Mouse (Mus musculus) lung, postnatal 14 days (tissue): ENCODE results near the gene Prr14l.
A peak's percentile ranks its signal among the peaks of the same experiment; 100 is the strongest.
"Not testable (repeated sequence)": the region's sequence is repeated elsewhere in the genome, so short reads cannot be mapped to it uniquely, and the experiment has no call there.

Experiments
- DNase-seq: peaks from one replicate; pipeline ENCODE4 v3.0.0; 2021

Prr14l gene

DNA sequence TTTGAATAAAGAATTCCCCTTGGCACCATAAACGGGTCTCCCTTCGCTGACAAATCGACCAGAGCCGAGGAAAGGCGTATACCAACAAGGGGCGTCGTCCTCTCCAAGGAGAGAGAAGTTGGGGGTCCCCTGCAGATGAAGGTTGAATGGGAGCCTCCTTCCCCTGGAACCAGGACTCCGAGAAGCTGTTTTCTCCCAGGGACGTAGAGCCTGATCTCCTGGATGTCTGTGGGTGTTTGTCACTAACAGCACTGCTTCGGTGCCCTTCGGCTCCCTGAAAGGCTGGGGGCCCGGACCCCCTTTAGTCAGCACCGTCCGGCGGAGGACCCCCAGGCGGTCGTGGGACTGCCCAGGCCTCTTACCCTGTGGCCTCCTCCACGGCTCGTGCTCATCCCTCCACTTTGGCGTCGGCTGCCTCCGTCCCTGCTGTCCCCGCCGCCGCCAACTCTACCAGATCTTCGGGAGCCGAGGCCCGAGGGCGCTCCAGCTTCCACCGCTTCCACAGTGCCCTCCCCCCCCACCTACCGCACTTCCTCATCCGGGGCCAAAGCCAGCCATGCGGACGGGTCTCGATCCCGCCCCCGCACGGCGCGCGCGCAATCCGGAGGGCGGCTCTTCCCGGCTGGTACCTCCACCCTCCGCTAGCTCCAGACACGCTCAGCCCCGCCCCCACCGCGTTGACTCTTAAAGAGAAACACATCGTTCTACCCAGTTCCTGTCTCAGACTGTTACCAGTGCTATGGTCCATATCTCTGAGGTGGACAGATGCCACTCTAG is at the start of gene Prr14l:
Gene Prr14l, minus strand, starts transcription at position 526 of the 777 bp plus-strand sequence.
- DNase-seq = peak; percentile 100

DNA sequence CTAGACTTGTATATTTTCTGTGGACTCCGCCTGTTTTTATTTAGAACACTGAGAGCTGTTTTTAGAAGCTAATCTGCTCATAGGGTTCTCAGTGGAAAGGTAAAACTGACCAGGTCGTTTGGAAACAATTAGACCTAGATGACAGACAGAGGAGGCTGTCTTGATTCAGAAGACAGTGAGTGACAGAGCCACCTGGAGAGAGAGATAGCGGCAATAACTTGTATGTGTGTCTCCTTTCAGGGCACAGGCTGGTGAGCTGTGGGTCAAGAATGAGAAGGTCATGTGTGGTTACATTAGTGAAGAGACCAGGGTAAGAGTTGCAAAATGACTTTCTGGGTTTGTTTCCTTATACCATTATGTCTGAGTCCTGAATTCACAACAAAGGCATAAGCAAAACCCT is 32.7 kb upstream of the Prr14l start:
- DNase-seq = no peak

DNA sequence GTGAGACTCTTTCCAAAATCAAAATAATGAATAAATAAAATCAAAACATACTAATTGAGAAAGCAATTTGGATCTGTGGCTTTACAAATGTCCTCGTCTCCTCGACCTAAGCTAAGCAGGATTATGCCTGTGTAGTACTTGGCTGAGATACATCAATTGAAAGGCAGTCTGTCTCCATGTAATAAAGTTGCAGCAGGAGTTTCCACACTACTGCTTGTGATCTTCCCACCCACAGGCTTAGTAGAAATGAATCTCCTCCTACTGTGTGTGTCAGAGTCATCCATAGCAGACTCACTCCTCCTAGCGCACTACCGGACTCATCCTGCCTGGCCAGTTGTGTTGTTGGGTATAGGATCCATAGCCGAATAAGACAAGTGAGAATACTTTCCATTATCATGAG is 18.3 kb upstream of the Prr14l start:
- no peak for DNase-seq

DNA sequence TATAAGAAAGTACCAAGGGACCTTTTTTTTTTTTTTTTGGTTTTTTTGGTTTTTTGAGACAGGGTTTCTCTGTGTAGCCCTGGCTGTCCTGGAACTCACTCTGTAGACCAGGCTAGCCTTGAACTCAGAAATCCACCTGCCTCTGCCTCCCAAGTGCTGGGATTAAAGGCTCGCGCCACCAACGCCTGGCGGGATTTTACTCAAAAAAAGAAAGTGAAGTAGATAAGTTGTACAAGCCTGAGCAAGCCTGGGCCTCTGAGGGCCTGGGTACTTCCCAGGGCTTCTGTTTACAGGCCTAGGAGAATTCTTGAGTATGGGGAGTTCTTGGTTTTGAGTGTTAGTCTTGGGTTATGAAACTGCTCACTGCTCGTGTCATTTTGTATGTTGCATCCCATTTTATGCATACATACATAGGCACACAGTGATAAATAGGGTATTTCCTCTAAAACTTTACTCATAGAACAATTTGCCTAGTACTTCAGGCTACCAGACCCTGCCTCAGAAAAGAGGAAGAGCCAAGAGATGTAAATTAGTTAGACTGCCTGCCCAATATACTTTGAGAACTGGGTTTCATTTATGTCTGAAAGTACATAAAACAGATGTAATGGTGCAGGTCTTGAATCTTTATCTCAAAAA is 15.5 kb upstream of the Prr14l start:
- DNase-seq = no peak

DNA sequence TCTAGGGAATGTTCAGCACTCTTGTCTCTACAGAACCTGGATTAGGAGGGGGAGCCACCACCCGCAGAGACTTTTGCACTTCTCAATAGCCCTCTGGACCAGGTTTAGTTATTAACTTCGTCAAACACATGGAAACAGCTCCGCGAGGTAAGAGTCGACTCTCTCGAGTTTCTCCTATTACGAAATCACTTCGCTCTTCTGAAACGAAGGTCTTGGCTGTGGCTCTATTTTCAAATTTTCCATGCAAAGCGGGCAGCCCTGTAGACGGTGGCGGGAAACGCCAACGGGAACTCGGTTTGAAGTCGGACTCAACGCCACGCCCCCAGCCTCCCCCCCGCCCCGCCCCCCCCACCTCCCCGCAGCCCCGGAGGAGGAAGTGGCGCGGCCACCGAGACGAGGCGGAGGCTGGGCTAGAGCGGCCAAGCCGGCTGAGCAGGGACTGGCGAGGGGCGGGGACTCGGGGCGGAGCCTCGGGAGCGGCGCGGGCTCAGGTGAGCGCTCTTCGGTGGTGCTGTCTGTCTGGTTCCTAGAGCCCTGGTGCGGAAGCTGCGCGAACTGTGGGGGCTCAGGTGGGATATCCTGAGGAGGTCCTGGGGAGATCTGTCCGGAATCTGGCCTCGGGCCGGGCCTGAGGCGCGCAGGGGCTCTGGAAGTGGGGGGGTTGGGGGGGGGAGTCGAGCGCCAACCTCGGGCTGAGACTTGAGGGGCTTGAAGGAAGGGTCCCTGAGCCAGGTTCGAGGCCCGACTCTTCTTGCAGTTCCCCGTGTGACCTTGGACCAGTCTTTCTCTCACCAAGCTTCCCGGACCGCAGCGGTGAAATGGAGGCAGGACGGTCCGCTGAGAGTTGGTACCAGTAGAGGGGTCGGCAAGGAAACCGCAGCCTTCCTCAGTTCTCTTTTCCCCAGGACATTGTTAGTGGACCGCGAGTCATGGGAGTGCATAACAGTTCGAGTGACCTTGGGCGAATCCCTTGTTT is 9.5 kb upstream of the Prr14l start, which contains the start of gene Depdc5:
Gene Depdc5, plus strand, starts transcription at position 449 of the 976 bp plus-strand sequence.
- peak; percentile 95 for DNase-seq

DNA sequence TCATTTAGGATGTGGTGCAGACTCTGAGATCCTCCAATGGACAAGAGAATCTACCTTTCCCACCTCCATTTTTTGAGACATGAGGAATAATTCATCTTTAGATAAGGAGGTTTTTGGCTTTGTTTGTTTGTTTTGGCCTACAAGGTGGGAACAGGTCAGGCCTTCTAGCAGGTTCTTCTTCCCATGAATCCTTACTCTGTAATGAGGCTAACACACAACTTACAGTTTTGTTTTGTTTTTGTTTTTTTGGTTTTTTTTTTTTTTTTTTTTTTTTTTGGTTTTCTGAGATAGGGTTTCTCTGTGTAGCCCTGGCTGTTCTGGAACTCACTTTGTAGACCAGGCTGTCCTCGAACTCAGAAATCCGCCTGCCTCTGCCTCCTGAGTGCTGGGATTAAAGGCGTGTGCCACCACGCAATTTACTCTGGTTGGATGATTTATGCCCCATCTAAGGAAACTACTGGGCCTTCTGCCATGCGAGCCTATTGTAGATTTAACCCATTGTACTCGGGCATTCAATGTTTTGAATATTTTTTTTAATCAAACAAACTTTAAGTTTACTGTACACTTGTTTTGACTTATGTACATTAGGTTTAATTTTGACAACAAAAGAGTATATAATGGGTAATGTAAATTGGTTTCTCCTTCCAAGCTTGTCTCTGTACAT is 8.5 kb upstream of the Prr14l start:
- DNase-seq = peak; percentile 24

DNA sequence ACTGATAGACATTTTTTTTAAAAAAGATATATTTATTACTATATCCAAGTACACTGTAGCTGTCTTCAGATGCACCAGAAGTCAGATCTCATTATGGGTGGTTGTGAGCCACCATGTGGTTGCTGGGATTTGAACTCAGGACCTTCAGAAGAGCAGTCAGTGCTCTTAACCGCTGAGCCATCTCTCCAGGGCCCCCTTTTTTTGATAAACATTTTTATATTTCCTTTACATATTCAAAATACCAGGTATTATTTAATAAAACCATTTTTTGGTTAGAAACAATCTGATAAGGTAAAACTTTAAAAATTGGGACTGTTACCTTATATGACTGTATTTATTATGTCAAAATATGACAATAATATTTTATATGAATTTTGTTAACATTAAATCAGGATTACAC is 7.0 kb upstream of the Prr14l start:
- no peak for DNase-seq

DNA sequence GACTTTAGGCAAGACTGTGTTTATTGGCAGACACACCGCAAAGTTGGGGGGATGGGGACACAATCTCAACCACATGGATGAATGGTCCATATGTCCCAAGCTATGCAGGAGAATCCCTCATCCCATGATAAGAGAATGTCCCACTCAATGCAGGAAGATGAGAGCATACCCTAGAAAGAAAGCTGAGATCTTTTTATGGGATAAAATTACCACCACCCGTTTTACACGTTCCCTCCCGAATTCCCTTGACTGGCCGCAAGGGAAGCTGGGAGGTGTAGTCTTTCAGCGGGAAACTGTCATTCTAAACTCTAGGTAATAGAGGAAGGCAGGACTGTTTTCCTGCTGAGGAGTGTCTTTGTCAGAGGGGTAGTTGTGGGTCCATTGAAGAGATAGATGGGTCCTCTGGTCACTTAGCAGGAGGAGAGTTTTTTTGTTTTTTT is 3.7 kb upstream of the Prr14l start:
- peak; percentile 43 for DNase-seq

DNA sequence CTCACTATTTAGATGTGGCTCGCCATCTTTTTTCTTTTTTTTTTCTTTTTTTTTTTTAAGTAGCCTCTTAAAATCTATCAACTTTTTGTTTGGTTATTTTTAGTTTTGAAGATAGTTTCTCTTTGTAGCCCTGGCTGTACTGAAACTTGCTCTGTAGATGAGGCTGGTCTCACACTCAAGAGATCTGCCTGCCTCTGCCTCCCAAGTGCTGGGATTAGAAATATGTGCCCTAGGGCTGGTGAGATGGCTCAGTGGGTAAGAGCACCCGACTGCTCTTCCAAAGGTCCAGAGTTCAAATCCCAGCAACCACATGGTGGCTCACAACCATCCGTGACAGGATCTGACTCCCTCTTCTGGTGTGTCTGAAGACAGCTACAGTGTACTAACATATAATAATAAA is 1.2 kb upstream of the Prr14l start:
- DNase-seq = not testable (repeated sequence)

DNA sequence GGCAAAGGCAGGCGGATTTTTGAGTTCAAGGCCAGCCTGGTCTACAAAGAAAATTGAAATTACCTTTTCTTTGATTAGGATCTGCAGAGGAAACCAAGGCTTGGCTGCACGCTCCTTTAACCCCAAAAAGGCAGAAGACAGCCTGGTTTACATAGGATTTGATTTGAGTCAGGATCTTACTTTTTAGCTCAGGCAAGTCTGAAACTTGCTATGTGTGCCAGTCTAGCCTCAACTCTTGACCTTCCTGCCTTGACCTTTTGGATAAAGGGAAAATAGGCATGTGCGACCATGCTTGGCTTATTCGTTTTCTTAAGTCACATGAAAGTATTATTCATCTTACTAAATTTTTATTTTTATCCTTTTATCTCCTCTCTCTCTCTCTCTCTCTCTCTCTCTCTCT is 762 bp upstream of the Prr14l start:
- no peak for DNase-seq

DNA sequence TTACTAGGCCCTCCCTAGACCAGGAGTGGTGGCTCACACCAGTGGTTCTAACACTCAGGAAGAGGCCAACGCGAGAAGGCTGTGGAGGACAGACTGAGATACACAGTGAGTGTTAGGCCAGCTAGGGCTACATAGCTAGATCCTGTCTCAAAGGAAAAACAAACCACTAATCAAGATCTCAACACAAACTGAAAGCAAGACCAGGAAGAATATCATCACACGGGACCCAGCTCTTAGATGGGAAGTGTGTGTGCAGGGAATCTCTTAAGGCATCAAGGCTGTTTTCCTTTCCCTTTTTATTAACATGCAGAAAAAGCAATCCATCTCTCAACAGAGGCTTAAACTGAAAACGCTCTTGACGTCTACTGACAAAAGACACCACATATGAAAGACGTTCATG is 2.0 kb downstream of the Prr14l start:
- no peak for DNase-seq

DNA sequence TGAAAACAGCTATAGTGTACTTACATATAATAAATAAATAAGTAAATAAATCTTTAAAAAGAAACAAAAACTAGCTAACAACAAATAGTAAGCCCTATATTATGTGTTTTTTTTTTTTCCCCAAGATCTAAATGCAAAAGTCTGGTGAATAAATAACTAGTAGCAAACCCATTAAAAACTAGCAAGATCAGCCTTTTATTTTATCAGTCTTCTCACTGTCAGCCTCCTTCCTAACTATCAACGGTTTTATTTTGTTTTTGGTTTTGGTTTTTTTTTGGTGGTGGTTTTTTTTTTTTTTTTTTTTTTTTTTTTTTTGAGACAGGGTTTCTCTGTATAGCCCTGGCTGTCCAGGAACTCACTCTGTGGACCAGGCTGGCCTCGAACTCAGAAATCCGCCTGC is 4.5 kb downstream of the Prr14l start:
- DNase-seq = not testable (repeated sequence)

DNA sequence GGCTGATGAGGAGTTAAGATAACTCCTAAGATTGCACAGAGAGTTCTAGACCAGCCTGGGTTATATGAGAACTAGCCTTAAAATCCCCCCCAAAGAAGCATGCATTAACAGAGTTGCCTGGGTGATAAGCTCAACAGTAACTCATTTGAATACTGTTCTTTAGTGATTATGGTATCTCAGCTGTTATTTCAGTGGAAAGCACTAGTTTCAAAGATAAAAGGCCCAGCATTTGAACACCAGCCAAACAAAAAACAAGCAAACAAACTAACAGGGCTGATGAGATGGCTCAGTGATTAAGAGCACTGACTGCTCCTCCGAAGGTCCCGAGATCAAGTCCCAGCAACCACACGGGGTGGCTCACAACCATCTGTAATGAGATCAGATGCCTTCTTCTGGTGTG is 4.9 kb downstream of the Prr14l start:
- no peak for DNase-seq

DNA sequence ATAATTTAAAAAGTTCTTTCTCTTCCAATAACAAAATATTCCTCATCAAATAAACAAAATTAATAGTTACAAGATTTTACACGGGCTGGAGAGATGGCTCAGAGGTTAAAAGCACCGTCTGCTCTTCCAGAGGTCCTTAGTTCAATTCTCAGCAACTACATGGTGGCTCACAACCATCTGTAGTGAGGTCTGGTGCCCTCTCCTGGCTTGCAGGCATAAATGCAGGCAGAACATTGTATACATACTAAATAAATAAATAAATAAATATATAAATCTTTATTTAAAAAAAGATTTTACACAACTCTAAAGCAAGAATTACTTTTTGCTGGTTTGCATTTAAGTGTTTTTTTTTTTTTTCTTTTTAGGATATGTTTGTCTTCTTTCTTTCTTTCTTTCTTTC is 14.0 kb downstream of the Prr14l start:
- no peak for DNase-seq

DNA sequence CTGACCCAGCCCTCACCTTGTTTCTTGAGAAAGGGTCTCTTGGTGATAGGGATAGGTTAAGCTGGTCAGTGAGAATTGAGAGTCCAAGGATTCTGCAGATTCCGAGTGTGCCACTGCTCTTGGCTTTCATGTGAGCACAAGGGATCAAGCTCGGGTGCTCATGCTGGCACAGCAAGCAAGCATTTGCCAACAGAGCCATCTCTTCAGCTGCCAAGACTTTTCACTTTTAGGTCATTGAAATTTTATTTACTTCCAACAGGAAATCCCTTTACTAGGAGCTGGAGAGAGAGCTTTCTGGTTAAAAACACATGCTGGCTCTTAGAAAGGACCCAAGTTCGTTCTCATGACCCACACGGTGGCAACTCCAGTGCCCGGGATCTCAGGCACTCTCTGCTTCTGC is 17.1 kb downstream of the Prr14l start:
- no peak for DNase-seq

DNA sequence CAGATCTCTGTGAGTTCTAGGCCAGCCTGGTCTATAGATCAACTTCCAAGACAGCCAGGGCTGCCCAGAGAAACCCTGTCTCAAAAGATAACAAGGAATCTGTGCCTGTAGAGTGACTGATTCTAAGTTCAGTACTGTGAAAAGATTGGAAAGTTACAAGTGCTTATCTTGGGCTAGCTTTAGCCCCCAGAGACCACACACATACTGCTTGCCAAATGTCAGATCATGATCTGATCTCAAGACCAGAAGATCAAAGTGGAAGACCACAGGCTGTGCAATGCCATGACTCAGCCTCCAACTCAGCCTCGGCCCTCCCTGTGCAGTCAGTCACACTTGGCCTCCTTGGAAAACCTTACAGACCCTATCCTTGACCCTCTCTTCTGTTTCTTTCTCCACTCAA is 19.6 kb downstream of the Prr14l start:
- DNase-seq = no peak

DNA sequence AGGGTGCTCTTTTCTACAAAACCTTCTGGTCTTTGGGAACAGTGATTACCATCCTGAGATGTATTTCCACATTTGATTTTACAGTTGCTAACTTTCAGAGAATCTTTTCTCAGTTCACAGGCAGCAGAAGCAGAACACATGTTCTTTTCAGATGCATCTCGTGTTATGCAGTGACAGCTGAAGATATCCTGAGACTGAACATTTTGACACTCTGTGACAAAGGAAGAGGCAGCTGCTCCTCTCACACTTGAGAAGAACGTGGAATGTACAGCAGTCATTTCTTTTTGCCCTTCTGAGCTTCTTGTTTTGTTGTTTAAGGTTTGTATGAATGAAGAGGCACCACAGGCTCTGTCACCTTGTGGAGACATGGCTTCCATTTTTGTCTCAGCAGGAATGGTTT is 24.0 kb downstream of the Prr14l start:
- DNase-seq = no peak

DNA sequence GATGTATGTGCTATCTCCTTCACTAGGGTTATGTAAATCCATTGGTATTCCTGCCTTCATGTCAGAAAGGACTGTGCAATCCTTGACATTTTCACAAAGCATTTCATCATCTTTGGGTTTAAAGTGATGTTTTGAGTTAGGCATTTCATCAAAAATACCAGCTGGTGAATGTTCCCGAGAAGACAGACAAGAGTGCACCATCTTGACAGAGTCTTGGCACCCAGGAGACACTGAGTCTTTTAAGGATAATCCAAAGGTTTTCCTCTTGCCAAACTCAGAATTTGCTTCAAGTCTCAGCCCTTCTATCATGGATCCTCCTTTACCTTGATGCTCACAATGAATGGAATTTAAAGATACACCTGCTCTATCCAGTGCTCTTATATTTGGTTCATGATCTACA is 25.3 kb downstream of the Prr14l start:
- DNase-seq = not testable (repeated sequence)

DNA sequence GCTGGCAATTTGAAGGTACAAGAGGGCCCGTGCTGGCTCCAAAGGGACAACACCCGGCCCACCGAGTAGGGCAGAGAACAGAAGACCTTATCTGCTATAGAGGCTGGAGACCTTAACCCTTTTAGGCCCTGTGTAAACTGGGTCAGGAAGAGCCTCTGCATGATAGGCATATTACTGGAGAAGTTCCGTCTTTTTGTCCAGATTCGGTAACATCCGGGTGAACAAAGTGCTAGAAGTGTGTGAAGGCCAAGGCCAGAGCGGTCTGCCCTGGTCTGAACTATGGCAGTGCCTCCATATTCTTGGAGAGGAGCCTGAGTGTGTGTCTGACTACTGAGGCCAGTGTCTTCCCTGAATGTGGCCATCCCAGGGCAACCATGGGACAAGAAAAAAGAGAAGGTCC is 27.0 kb downstream of the Prr14l start, which contains the start of gene Gm20671:
Gene Gm20671, minus strand, starts transcription at position 101 of the 400 bp plus-strand sequence.
- DNase-seq = no peak

DNA sequence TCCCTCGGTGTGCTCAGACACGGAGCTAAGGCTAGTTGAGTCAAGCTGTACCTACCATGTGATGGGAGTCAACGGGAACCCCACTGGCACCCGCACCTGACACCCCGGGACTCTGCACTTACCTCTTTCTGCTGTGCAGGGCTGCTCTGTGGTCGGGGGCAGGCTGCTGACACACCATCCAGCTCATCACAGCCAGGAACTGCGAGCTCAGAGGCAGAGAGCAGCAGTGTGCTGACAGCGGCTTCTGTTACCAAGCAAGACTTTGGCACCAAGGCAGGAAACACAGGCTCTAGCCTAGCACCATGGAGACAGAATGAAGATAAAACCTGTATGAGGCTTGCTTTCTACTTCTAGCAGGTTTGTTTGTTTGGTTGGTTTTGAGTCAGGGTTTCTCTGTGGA is 33.6 kb downstream of the Prr14l start:
- no peak for DNase-seq

DNA sequence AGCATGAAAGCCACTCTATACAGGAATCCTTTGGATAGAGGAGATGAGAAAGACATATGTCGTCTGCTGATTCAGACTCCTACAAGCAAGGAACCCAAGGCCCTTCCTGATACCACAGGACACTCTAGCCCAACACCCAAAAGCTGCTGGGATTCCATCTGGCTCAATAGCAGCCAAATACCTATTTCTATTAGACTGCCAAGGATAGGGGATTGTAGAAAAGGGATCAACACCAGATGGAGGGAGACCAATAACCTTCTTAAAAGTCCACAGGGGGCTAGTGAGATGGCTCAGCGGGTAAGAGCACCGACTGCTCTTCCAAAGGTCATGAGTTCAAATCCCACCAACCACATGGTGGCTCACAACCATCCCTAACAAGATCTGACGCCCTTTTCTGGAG is 38.7 kb downstream of the Prr14l start:
- no peak for DNase-seq

DNA sequence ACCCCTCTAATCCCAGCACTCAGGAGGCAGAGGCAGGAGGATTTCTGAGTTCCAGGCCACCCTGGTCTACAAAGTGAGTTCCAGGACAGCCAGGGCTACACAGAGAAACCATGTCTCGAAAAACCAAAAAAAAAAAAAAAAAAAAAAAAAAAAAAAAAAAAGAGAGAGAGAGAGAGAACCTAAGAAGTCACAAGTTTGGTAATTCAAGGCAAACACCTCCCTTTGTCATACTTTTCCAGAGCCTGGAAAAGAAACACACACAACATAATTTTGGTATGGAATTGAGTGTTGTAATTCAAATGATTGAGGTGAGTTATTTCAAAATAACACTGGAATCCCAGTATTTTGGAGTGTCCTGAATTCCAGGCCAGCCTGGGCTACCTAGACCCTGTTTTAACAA is 67.6 kb downstream of the Prr14l start:
- DNase-seq = not testable (repeated sequence)
